Mouse (Mus musculus): Measurements from ENCODE around the gene Dapk2. TPM values are rescaled to one million over a fixed set of nuclear protein-coding genes. Genes with fewer than 3 reads are reported as not detected.

Dapk2 gene
- polyA plus RNA-seq, 1 experiment from 2014 or later: 10.2 TPM

- Histone ChIP-seq H3K4me1 (ENCODE audit: control insufficient read depth, insufficient read depth, low read length) (peaks cover 25% of the 10 kb centered on the region), H3K27me3 (ENCODE audit: control insufficient read depth, insufficient read depth, low read length) (no peaks in the 10 kb centered on the region), H3K9ac (ENCODE audit: low read length) (no peak overlapping the region), H3K9me3 (replicated peaks; ENCODE audit: control insufficient read depth, low read length) (no peaks in the 10 kb centered on the region), H3K4me3 (replicated peaks; ENCODE audit: low read length) (no peak overlapping the region), H3K36me3 (ENCODE audit: control insufficient read depth, insufficient read depth, low read length) (no peaks in the 10 kb centered on the region; the same call in 1 of the 2 replicates), H3K4me2 (ENCODE audit: low read depth, low read length) (no peak overlapping the region), H3K27ac (ENCODE audit: low read length) (no peak overlapping the region)
- no peak for ATAC-seq (ENCODE audit: insufficient read depth, low FRiP score)
Measured at GRCm38 (mm10) chr9:66121421-66121820, 36.6 kb upstream of the Dapk2 start.

DNA sequence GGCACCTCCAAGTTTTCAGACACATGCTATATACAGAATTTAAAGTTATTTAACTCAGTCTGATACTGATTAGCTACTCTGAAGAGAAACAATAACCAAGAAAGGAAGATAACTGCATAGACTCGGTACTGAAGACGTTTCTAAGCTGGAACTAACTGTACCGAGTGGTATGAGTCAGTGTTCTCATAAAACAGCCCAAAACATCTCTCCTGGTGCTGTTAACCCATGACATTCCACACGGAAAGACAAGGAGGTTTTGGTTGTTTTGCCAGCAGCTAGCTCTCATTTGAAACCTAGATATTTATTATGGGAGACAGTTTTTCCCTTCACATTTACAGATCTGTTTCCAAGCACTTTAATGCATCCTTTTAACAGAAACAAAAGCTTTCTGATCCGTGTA, 34.4 kb upstream of the Dapk2 start:
- 5% methylated on average over 5 of the region's 5 CpGs for WGBS
- Histone ChIP-seq H3K9me3 (replicated peaks; ENCODE audit: control insufficient read depth, low read length) (no peaks in the 10 kb centered on the region), H3K4me3 (replicated peaks; ENCODE audit: low read length) (peak overlapping the region; percentile 71), H3K4me1 (ENCODE audit: control insufficient read depth, insufficient read depth, low read length) (peaks cover 21% of the 10 kb centered on the region), H3K9ac (ENCODE audit: low read length) (peak overlapping the region; percentile 90), H3K4me2 (ENCODE audit: low read depth, low read length) (peak overlapping the region; percentile 76), H3K27me3 (ENCODE audit: control insufficient read depth, insufficient read depth, low read length) (no peaks in the 10 kb centered on the region), H3K27ac (ENCODE audit: low read length) (0 out of 2 replicates have a peak overlapping the region, but pooled peaks have one; percentile 85), H3K36me3 (ENCODE audit: control insufficient read depth, insufficient read depth, low read length) (no peaks in the 10 kb centered on the region; the same call in 1 of the 2 replicates)
- no peak for ATAC-seq (ENCODE audit: insufficient read depth, low FRiP score)

DNA sequence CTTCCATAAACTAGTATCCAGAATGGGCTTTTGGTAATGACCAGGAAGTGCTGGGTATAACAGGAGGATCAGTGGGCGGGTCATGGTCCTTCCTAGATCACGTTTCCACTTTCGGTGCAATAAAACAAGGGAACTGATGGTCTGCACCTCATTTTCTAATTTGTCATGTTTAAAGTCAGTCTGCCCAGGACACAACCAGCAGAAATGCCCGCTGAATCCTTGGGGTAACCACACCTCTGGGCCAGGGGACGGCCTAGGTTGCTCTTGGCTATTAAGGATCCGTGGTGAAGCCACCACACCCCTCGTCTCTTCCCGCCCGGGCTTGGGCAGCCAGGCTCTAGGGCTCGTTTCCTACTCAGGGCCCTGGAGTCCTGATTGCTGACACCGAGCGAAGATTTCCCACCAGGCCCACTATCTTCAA, 33.9 kb upstream of the Dapk2 start:
- H3K27me3 ChIP-seq (ENCODE audit: control insufficient read depth, insufficient read depth, low read length): no peaks in the 10 kb centered on the region
- no peaks in the 10 kb centered on the region; the same call in 1 of the 2 replicates for H3K36me3 ChIP-seq (ENCODE audit: control insufficient read depth, insufficient read depth, low read length)
- no peak for ATAC-seq (ENCODE audit: insufficient read depth, low FRiP score)
- peaks cover 21% of the 10 kb centered on the region for H3K4me1 ChIP-seq (ENCODE audit: control insufficient read depth, insufficient read depth, low read length)
- no peaks in the 10 kb centered on the region for H3K9me3 ChIP-seq (replicated peaks; ENCODE audit: control insufficient read depth, low read length)
- H3K4me3 ChIP-seq (replicated peaks; ENCODE audit: low read length): peak overlapping the region; percentile 71
- H3K27ac ChIP-seq (ENCODE audit: low read length): peak overlapping the region; percentile 85
- peak overlapping the region; percentile 76 for H3K4me2 ChIP-seq (ENCODE audit: low read depth, low read length)
- peak overlapping the region; percentile 90 for H3K9ac ChIP-seq (ENCODE audit: low read length)
- under 1% methylated on average over 12 of the region's 12 CpGs for WGBS

DNA sequence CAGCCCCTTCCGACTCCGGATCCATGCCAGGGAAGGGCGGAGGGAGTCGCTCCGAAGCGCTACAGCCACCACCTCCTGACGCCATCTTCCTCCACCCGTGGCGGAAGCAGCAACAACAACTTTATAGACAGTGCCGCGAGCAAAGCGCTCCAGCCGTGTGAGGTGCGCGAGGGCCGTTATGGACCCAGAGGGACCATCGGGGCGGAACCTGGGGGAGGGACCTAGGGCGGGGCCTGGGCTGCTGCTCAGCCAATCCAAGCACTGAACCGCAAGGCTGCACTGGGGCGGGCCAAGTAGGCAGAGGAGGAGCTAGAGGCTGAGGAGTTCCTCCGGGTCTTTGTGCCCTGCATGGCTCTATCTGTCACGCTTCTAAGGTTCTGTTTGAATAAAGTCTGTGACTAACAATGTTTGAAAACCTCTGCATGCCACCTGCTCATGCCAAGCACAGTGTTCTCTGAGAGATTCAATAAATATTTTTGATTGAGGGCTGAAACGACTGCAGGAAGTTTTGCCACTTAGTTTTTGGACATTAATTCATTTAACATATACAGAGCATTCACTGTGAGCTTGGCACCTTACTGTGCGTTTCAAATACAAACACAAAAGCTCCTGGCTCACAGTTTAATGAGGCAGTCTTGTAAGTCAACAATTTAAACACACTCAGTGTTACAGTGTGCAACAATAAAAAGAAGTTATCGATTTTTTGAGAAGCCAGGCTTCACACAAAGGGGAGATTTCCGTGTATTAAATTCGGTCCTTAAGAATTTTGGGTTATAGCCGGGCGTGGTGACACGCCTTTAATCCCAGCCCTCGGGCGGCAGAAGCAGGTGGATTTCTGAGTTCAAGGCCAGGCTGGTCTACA, 33.1 kb upstream of the Dapk2 start:
- WGBS: 14% methylated on average over 33 of the region's 33 CpGs

DNA sequence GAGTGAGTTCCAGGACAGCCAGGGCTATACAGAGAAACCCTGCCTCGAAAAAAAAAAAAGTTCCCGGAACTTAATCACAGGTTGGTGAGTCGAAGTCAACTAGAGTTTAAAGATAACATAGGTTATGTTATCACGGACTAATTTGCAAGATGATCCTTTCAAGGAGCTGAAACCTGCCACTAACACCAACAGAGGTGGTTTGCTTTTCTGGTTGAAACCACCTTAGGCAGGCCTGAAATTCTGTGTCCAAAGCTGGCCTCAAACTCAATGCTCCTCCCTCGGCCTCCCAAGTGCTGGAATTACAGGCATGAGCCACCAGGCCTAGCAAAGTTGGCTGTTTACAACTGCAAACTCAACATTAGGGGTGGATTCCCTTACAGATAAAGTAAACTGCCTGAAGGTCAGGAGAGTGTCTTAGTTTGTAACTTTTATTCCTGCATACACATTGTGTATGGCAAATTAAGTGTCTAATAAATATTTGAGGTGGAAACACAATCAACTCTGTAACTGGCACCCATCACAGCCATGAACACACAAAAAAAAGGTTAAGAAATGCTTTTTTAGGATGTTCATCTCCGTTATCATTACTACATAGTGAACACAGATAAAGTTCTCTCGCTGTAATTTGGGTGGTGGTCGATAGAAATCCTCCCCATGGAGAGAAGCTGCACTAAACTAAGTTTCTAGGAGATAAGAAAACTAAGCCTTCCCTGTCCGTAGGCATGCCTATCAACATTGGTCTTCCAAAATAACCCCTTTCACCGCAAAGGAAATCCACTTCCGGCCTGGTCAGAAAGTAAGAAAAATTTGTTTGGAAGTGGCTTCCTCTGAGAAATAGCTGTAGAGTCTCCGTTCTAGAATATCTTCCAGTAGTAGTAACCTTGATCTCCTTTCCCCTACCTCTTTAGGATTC, 32.2 kb upstream of the Dapk2 start:
- no peak for ATAC-seq (ENCODE audit: insufficient read depth, low FRiP score)
- 43% methylated on average over 12 of the region's 12 CpGs for WGBS
- H3K27me3 ChIP-seq (ENCODE audit: control insufficient read depth, insufficient read depth, low read length): no peaks in the 10 kb centered on the region
- no peaks in the 10 kb centered on the region for H3K9me3 ChIP-seq (replicated peaks; ENCODE audit: control insufficient read depth, low read length)
- H3K9ac ChIP-seq (ENCODE audit: low read length): peak overlapping the region; percentile 48
- H3K4me3 ChIP-seq (replicated peaks; ENCODE audit: low read length): peak overlapping the region; percentile 67
- H3K4me1 ChIP-seq (ENCODE audit: control insufficient read depth, insufficient read depth, low read length): peaks cover 21% of the 10 kb centered on the region
- H3K4me2 ChIP-seq (ENCODE audit: low read depth, low read length): peak overlapping the region; percentile 60
- H3K27ac ChIP-seq (ENCODE audit: low read length): peak overlapping the region; percentile 80
- peaks cover 1% of the 10 kb centered on the region for H3K36me3 ChIP-seq (ENCODE audit: control insufficient read depth, insufficient read depth, low read length)

More for the DNA sequence above, 33.1 kb upstream of the Dapk2 start:
- no peaks in the 10 kb centered on the region for H3K27me3 ChIP-seq (ENCODE audit: control insufficient read depth, insufficient read depth, low read length)
- H3K36me3 ChIP-seq (ENCODE audit: control insufficient read depth, insufficient read depth, low read length): no peaks in the 10 kb centered on the region; the same call in 1 of the 2 replicates
- no peaks in the 10 kb centered on the region for H3K9me3 ChIP-seq (replicated peaks; ENCODE audit: control insufficient read depth, low read length)
- H3K9ac ChIP-seq (ENCODE audit: low read length): peak overlapping the region; percentile 90
- peaks cover 21% of the 10 kb centered on the region for H3K4me1 ChIP-seq (ENCODE audit: control insufficient read depth, insufficient read depth, low read length)
- peak overlapping the region; percentile 71 for H3K4me3 ChIP-seq (replicated peaks; ENCODE audit: low read length)
- peak; percentile 99 for ATAC-seq (ENCODE audit: insufficient read depth, low FRiP score)
- peak overlapping the region; percentile 76 for H3K4me2 ChIP-seq (ENCODE audit: low read depth, low read length)
- peak overlapping the region; percentile 85 for H3K27ac ChIP-seq (ENCODE audit: low read length)

- peaks cover 21% of the 10 kb centered on the region for H3K4me1 ChIP-seq (ENCODE audit: control insufficient read depth, insufficient read depth, low read length)
- H3K4me2 ChIP-seq (ENCODE audit: low read depth, low read length): peak within 1 kb of the TSS; percentile 76
- H3K27ac ChIP-seq (ENCODE audit: low read length): peak within 1 kb of the TSS; percentile 83
- WGBS: under 1% methylated on average over 34 of the region's 34 CpGs
- H3K36me3 ChIP-seq (ENCODE audit: control insufficient read depth, insufficient read depth, low read length): peaks cover 2% of the 10 kb centered on the region
- no peaks in the 10 kb centered on the region for H3K27me3 ChIP-seq (ENCODE audit: control insufficient read depth, insufficient read depth, low read length)
- no peaks in the 10 kb centered on the region for H3K9me3 ChIP-seq (replicated peaks; ENCODE audit: control insufficient read depth, low read length)
- H3K9ac ChIP-seq (ENCODE audit: low read length): peak within 1 kb of the TSS; percentile 77
- H3K4me3 ChIP-seq (replicated peaks; ENCODE audit: low read length): peak within 1 kb of the TSS; percentile 67
- peak; percentile 85 for ATAC-seq (ENCODE audit: insufficient read depth, low FRiP score)
Measured at GRCm38 (mm10) chr9:66126456-66127192, 31.4 kb upstream of the Dapk2 start, which contains the start of the genes Snx1 and Ciao2a. Gene Snx1 (minus strand): TSS chr9:66126587. Gene Ciao2a (plus strand): TSS chr9:66126611.

GRCm38 (mm10) chr9:66127193-66127546, 30.9 kb upstream of the Dapk2 start:
- no peaks in the 10 kb centered on the region for H3K9me3 ChIP-seq (replicated peaks; ENCODE audit: control insufficient read depth, low read length)
- peaks cover 2% of the 10 kb centered on the region for H3K36me3 ChIP-seq (ENCODE audit: control insufficient read depth, insufficient read depth, low read length)
- H3K4me1 ChIP-seq (ENCODE audit: control insufficient read depth, insufficient read depth, low read length): peaks cover 21% of the 10 kb centered on the region
- 30% methylated on average over 6 of the region's 6 CpGs for WGBS
- peak overlapping the region; percentile 76 for H3K4me2 ChIP-seq (ENCODE audit: low read depth, low read length)
- peak overlapping the region; percentile 83 for H3K27ac ChIP-seq (ENCODE audit: low read length)
- no peak for ATAC-seq (ENCODE audit: insufficient read depth, low FRiP score)
- peak overlapping the region; percentile 77 for H3K9ac ChIP-seq (ENCODE audit: low read length)
- H3K4me3 ChIP-seq (replicated peaks; ENCODE audit: low read length): peak overlapping the region; percentile 67
- no peaks in the 10 kb centered on the region for H3K27me3 ChIP-seq (ENCODE audit: control insufficient read depth, insufficient read depth, low read length)

DNA sequence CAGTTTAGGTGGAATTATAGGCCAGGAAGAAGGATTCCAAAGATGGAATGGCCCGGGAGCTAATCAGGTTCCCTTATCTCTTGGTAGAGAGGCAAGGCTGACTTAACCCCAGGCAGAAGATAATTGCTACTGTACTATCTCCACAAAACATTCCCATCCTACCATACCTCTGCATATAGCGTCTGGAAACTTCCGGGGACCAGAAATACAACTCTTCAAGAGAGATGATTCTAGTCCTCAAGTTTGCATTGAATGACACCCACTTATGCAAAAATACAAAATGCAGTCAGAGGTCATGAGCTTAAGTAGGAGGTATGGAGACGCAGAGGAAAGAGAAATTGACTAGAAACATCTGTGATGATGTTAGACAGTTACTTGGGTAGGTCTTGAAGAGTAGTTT, 30.1 kb upstream of the Dapk2 start:
- WGBS: 83% methylated on average over 4 of the region's 4 CpGs
- peaks cover 18% of the 10 kb centered on the region for H3K4me1 ChIP-seq (ENCODE audit: control insufficient read depth, insufficient read depth, low read length)
- ATAC-seq (ENCODE audit: insufficient read depth, low FRiP score): no peak
- no peak overlapping the region for H3K27ac ChIP-seq (ENCODE audit: low read length)
- no peaks in the 10 kb centered on the region for H3K27me3 ChIP-seq (ENCODE audit: control insufficient read depth, insufficient read depth, low read length)
- H3K4me3 ChIP-seq (replicated peaks; ENCODE audit: low read length): no peak overlapping the region
- H3K9ac ChIP-seq (ENCODE audit: low read length): no peak overlapping the region
- no peaks in the 10 kb centered on the region for H3K9me3 ChIP-seq (replicated peaks; ENCODE audit: control insufficient read depth, low read length)
- H3K4me2 ChIP-seq (ENCODE audit: low read depth, low read length): peak overlapping the region; percentile 76
- H3K36me3 ChIP-seq (ENCODE audit: control insufficient read depth, insufficient read depth, low read length): peaks cover 2% of the 10 kb centered on the region; the same call in 1 of the 2 replicates
